Mouse (Mus musculus) liver, embryonic 12.5 days (tissue): Measurements from ENCODE around the gene Tcf23. TPM values are rescaled to one million over a fixed set of nuclear protein-coding genes. Genes with fewer than 3 reads are reported as not detected.

ENCODE experiments used
- ATAC-seq: fragments of 200-750 bp; cut with Nextera tagmentation; 2 replicates; pipeline ENCODE4 v1.8.0; 2017; ENCODE audit warnings: moderate number of reproducible peaks, mild to moderate bottlenecking, moderate library complexity
- H3K27ac ChIP-seq: fragments of 300-500 bp; sonication (generic); 2 replicates; pipeline ENCODE4 v1.5.1; 2016; ENCODE audit warnings: mild to moderate bottlenecking
- H3K27me3 ChIP-seq: fragments of 300-500 bp; sonication (generic); replicated peaks from 2 replicates; pipeline ENCODE4 v1.6.1; 2016; ENCODE audit warnings: mild to moderate bottlenecking, moderate library complexity
- H3K36me3 ChIP-seq: fragments of 300-500 bp; sonication (generic); 2 replicates; pipeline ENCODE4 v1.6.1; 2016; ENCODE audit warnings: mild to moderate bottlenecking, moderate library complexity
- H3K4me1 ChIP-seq: fragments of 300-500 bp; sonication (generic); 2 replicates; pipeline ENCODE4 v1.6.1; 2016
- H3K4me2 ChIP-seq: fragments of 300-500 bp; sonication (generic); 2 replicates; pipeline ENCODE4 v1.6.1; 2016; ENCODE audit warnings: mild to moderate bottlenecking, moderate library complexity
- H3K4me3 ChIP-seq: fragments of 300-500 bp; sonication (generic); 2 replicates; pipeline ENCODE4 v1.5.1; 2016; ENCODE audit warnings: mild to moderate bottlenecking, moderate library complexity
- H3K9ac ChIP-seq: fragments of 300-500 bp; sonication (generic); 2 replicates; pipeline ENCODE4 v1.6.1; 2016; ENCODE audit warnings: mild to moderate bottlenecking, moderate library complexity
- H3K9me3 ChIP-seq: fragments of 300-500 bp; sonication (generic); replicated peaks from 2 replicates; pipeline ENCODE4 v1.6.1; 2016; ENCODE audit warnings: mild to moderate bottlenecking, moderate library complexity
- whole genome bisulfite sequencing: fragments of 180-500 bp; shearing (Covaris S2); methylation state at CpG from one replicate; pipeline ENCODE4 v1.1.7; 2016; ENCODE audit not compliant: insufficient replicate concordance; 5-methylcytosine and 5-hydroxymethylcytosine counted together
- polyA plus RNA-seq: library from polyadenylated mRNA; unstranded; fragments of >200 nt; fragmentation: Nextera tagmentation; extraction: Ambion mirVana; gene quantifications from 2 replicates; pipeline ENCODE4 v1.2.1, GENCODE M21; 2016

The Tcf23 gene
- polyA plus RNA-seq, 1 experiment from 2014 or later = 0.08 TPM

DNA sequence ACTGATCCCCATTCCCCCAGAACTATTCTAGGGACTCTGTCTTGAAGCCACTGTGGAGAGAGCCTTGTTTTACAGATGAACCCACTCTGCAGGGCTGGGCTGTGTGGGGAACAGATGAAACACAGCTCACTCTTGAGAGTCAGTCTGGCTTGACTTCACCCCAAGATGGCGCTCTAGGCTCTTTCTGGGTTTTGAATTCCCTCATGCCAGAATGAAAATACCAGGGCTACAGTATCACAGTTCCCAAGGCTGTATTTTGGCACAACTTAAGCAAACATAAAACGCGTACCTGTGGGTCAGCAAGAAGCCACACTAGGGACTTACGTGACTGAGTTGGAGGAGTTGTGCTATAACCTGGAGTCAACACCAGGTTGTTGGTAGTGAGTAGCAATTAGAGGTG is 38.3 kb upstream of the Tcf23 start:
- no peaks in the 10 kb centered on the region for H3K27me3 ChIP-seq
- no peaks in the 10 kb centered on the region for H3K4me1 ChIP-seq
- no peaks in the 10 kb centered on the region for H3K9me3 ChIP-seq
- peaks cover 9% of the 10 kb centered on the region for H3K36me3 ChIP-seq
- WGBS = 56% methylated on average over 4 of the region's 4 CpGs
- no peak overlapping the region for H3K27ac ChIP-seq
- ATAC-seq = no peak
- no peak overlapping the region for H3K9ac ChIP-seq
- H3K4me3 ChIP-seq = no peak overlapping the region
- H3K4me2 ChIP-seq = no peak overlapping the region

DNA sequence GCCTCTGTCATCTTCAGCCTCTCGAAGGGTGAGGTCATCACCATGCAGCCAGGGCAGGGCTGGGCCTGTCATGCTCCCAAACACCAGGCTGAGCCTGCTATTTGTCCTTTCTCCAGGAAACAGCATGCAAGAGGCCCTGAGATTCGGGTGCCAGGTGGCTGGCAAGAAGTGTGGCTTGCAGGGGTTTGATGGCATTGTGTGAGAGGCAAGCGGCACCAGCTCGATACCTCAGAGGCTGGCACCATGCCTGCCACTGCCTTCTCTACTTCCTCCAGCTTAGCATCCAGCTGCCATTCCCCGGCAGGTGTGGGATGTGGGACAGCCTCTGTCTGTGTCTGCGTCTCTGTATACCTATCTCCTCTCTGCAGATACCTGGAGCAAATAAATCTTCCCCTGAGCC is 37.6 kb upstream of the Tcf23 start:
- no peak overlapping the region for H3K27ac ChIP-seq
- no peaks in the 10 kb centered on the region for H3K27me3 ChIP-seq
- H3K36me3 ChIP-seq = peaks cover 6% of the 10 kb centered on the region
- H3K4me1 ChIP-seq = no peaks in the 10 kb centered on the region
- H3K9ac ChIP-seq = no peak overlapping the region
- no peaks in the 10 kb centered on the region for H3K9me3 ChIP-seq
- 85% methylated on average over 6 of the region's 6 CpGs for WGBS
- no peak for ATAC-seq
- no peak overlapping the region for H3K4me3 ChIP-seq
- no peak overlapping the region for H3K4me2 ChIP-seq

DNA sequence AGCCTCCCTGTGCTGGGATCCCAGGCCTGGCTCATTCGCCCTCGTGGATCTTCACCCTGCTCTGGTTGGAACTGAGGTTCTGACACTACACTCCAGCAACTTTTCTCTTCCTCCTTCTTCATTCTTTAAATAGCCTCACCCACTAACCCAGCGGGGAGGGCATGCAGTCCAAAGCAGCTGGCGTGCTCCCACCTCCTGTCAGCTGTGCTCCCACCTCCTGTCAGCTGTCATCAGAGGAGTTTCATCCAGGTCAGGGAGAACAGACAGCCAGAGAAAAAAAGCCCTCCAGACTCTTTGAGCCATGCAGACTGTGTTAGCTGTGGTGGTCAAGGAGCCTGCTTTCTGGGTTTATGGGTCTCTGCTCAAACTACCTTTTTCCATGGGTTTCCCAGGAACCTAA is 37.1 kb upstream of the Tcf23 start:
- no peaks in the 10 kb centered on the region for H3K27me3 ChIP-seq
- ATAC-seq = no peak
- no peak overlapping the region for H3K27ac ChIP-seq
- H3K4me2 ChIP-seq = no peak overlapping the region
- H3K4me3 ChIP-seq = no peak overlapping the region
- H3K36me3 ChIP-seq = peaks cover 6% of the 10 kb centered on the region
- H3K4me1 ChIP-seq = no peaks in the 10 kb centered on the region
- H3K9ac ChIP-seq = no peak overlapping the region
- 78% methylated on average over 4 of the region's 4 CpGs for WGBS
- H3K9me3 ChIP-seq = no peaks in the 10 kb centered on the region

DNA sequence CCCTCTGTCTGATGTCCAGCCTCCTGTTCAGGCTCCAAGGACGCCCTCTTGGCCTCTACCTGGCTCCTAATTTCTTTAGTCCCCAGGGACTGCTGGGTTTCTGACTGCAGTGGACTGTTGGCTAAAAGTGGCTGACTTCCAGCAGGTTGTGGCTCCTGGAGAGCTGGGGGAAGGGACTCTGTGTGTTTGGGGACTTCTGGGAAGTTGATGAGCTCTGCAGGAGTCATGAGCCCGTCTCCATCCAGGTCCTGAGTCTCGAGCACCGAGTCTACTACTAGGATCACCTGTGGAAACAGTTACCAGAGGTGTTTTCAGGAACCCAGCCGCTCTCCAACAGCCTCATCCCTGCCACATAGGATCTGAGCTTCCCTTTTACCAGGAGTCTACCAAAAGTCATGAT is 34.8 kb upstream of the Tcf23 start:
- no peak overlapping the region for H3K27ac ChIP-seq
- no peak overlapping the region for H3K4me3 ChIP-seq
- no peaks in the 10 kb centered on the region for H3K27me3 ChIP-seq
- no peak overlapping the region for H3K4me2 ChIP-seq
- H3K9me3 ChIP-seq = no peaks in the 10 kb centered on the region
- WGBS = 51% methylated on average over 5 of the region's 5 CpGs
- ATAC-seq = no peak
- peaks cover 6% of the 10 kb centered on the region for H3K36me3 ChIP-seq
- no peak overlapping the region for H3K9ac ChIP-seq
- H3K4me1 ChIP-seq = no peaks in the 10 kb centered on the region

DNA sequence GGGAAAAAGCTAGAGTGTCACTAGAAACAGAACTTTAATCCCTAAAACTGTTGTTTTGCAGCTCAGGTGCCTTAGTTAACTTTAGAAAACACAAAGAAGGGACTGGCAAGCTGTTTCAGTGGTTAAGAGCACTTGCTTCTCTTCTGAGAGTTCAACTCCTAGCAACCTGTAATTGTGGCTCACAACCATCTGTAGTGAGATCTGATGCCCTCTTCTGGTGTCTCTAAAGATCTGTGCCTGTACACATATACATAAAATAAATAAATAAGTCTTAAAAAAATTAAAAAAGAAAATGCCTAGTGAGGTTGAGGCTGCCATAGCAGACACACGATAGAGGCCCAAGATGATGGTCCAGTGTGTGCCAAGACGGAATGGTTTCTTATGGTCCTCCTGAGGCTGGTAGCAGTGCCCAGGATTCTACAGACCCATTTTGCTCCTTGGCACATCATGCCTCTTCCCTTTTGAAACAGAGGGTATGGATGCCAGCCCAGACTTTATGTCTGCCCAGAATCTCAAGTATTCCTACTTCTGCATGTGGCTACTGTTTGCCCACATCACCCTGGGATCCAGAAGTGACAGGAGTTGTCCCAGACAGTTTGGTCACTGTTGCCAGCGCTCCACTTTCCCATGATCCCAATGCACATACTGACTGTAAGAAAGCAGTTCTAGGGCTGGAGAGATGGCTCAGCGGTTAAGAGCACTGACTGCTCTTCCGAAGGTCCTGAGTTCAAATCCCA is 33.6 kb upstream of the Tcf23 start:
- no peak overlapping the region for H3K9ac ChIP-seq
- peaks cover 6% of the 10 kb centered on the region for H3K36me3 ChIP-seq
- H3K27me3 ChIP-seq = no peaks in the 10 kb centered on the region
- no peaks in the 10 kb centered on the region for H3K9me3 ChIP-seq
- no peak overlapping the region for H3K27ac ChIP-seq
- H3K4me2 ChIP-seq = no peak overlapping the region
- ATAC-seq = no peak
- no peak overlapping the region for H3K4me3 ChIP-seq
- H3K4me1 ChIP-seq = no peaks in the 10 kb centered on the region
- WGBS = 81% methylated on average over 5 of the region's 5 CpGs

DNA sequence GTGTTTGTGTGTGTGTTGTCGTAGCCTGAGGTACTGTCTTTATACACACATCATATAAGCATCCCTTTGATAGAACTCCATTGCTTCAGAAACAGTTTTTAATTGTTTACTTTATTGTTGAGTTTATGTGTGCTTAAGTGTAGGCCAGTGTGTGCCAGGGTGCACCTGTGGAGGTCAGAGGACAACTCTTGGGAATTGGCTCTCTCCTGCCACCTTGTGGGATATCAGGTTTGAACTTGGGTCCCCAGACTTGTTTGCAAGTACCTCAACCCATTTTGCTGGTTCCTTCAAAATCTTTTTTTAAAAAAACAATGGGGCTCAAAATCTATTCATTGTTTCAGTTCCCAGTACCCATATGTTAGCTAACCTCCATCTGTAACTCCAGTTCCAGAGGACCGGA is 25.5 kb upstream of the Tcf23 start:
- Histone ChIP-seq H3K27me3 (peaks cover 22% of the 10 kb centered on the region), H3K27ac (no peak overlapping the region), H3K4me3 (no peak overlapping the region), H3K4me1 (peaks cover 6% of the 10 kb centered on the region), H3K9ac (no peak overlapping the region), H3K9me3 (no peaks in the 10 kb centered on the region), H3K36me3 (no peaks in the 10 kb centered on the region), H3K4me2 (no peak overlapping the region)
- WGBS = 81% methylated on average over 2 of the region's 2 CpGs
- no peak for ATAC-seq

DNA sequence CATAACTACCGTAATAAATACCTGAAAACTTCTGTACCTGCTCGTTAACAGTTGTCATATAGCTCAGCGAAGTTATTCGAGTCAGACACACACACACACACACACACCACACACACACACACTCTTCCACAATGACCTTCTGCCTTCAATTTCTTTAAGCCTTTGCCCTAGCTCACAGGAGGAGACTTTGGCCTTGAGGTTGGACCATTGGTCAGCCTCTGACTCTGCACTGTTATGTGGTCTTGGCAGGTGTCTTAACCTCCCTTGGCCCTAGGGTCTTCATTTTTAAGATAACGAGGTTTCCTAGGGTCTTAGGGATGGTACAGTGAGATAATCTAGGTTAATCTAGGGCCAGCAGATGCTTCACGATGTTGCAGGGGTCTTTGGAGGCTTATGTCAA is 24.1 kb upstream of the Tcf23 start:
- H3K4me3 ChIP-seq = no peak overlapping the region
- no peak overlapping the region for H3K9ac ChIP-seq
- WGBS = 70% methylated on average over 6 of the region's 6 CpGs
- ATAC-seq = no peak
- H3K36me3 ChIP-seq = no peaks in the 10 kb centered on the region
- H3K9me3 ChIP-seq = no peaks in the 10 kb centered on the region
- H3K27me3 ChIP-seq = peaks cover 22% of the 10 kb centered on the region
- H3K27ac ChIP-seq = no peak overlapping the region
- H3K4me2 ChIP-seq = peak overlapping the region; percentile 72; the same call in 1 of the 2 replicates
- peaks cover 12% of the 10 kb centered on the region for H3K4me1 ChIP-seq

DNA sequence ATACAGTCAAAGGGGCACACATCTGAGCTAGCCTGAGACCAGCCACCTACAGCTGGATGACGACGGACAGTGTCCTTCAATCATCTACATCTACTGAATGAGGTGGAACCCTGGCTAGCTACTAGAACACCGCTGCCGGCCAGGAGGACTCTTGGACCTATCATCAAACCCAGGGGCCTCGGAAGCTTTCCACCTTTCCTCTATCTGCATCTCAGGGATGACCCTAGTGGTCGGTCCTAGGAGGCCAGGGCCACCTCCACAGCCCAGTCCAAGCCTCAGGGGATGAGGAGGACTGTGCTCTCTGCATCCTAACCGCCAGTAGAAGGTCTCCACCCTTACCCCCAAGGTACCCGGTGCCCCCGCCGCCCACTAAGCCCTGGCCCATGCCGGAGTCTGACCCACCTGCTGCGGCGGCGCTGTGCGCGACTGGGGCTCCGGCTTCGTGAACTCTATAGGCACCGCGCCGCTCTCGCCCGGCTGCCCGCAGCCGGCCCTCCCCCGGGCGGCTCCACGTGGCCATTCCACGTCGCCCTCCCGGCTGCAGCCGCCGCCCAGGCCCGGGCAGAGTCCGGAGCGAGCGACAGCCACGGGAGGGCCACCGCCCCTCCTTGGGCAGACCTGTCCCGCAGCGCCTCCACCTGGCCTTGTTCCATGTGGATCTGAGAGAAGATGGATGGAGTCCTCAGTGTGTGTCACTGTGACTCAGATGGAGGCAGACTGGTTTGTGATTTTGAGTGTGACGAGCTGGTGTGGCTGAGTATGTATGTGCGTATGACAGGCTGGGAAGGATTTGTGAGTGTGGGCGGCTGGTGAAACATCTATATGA is 23.3 kb upstream of the Tcf23 start, which contains the start of gene Cgref1:
Gene Cgref1, minus strand, starts transcription at position 636 of the 826 bp plus-strand sequence.
- no peaks in the 10 kb centered on the region for H3K9me3 ChIP-seq
- peak; percentile 41; the same call in 1 of the 2 replicates for ATAC-seq
- peak within 1 kb of the TSS; percentile 72 for H3K4me2 ChIP-seq
- no peak within 1 kb of the TSS for H3K27ac ChIP-seq
- H3K4me3 ChIP-seq = peak within 1 kb of the TSS; percentile 48
- peaks cover 16% of the 10 kb centered on the region for H3K4me1 ChIP-seq
- H3K36me3 ChIP-seq = no peaks in the 10 kb centered on the region
- 8% methylated on average over 44 of the region's 44 CpGs for WGBS
- H3K9ac ChIP-seq = peak within 1 kb of the TSS; percentile 57
- peaks cover 22% of the 10 kb centered on the region for H3K27me3 ChIP-seq

DNA sequence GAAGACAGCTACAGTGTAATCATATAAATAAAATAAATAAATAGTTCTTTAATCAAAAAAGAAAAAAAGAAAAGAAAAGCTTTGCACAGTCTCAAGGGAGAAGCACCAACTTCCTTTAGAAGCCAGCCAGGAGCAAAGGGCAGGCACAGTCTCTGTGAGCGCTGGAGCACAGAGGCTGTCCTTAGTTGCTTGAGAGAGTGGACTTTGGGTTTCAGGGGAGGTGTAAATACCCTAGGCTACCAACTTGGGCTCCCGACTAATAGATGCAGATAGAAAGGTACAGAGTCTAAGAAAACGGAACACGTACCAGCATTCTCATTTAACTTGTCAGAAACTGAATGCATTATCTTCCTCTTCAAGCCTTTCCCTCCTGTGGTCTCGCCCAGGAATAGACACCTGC is 19.8 kb upstream of the Tcf23 start:
- no peak overlapping the region for H3K4me3 ChIP-seq
- WGBS = 68% methylated on average over 5 of the region's 5 CpGs
- H3K9ac ChIP-seq = no peak overlapping the region
- H3K4me2 ChIP-seq = no peak overlapping the region
- H3K27me3 ChIP-seq = peaks cover 22% of the 10 kb centered on the region
- H3K9me3 ChIP-seq = no peaks in the 10 kb centered on the region
- peaks cover 26% of the 10 kb centered on the region for H3K4me1 ChIP-seq
- no peak for ATAC-seq
- H3K27ac ChIP-seq = no peak overlapping the region
- peaks cover 18% of the 10 kb centered on the region for H3K36me3 ChIP-seq

DNA sequence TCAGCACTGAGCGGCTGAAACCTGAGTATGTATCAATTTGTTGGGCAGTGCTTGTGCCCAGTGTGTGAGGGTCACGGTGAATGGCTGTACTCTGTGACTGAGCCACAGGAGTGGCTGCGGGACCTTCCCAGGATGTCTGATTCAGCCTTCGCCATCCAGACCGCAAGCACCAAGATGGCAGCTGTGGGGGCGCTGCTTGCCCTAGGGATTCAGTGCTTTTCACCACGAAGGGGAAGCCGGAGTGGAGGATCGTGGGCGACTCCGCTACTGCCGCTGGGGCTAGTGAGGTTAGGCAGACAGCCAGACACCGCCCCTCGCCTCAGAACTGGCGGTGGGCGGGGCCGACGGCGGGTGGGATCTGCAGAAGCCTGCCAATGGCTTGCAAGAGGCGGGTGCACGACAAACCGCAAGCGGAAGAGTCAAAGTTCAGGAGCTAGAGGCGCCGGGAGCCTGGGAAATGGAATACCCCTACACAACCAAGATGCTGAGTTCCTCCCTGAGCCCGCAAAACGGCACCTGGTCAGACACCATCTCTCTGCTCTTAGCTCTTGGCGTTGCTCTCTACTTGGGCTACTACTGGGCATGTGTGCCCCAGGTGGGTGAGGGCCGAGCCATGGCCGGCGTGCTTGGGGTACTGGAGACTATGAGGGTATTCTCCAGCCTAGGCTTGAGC is 18.7 kb upstream of the Tcf23 start:
- peaks cover 30% of the 10 kb centered on the region for H3K36me3 ChIP-seq
- peak overlapping the region; percentile 71 for H3K27ac ChIP-seq
- H3K4me3 ChIP-seq = peak overlapping the region; percentile 74
- peak; percentile 90 for ATAC-seq
- H3K4me2 ChIP-seq = peak overlapping the region; percentile 91
- WGBS = under 1% methylated on average over 31 of the region's 31 CpGs
- H3K9me3 ChIP-seq = no peaks in the 10 kb centered on the region
- H3K4me1 ChIP-seq = peaks cover 26% of the 10 kb centered on the region
- peak overlapping the region; percentile 79 for H3K9ac ChIP-seq
- peaks cover 16% of the 10 kb centered on the region for H3K27me3 ChIP-seq

DNA sequence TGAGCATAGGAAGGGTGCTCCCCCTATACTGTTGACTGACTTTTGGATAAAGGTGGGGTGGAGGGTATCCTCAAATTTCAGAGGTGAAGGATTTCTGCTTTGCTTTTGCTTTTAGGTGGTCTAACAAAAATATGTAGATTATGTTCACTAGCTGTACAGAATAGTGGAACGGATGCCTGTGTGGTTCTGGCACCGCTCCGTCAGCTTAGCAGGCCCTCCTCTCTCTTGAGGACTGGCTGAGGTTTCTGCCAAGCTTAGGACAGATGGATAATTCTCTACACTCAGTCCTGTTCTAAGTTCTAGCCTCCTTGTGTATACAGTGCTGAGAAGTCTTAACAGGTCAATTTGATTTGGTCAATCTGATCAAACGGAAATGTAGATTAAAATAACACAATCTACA is 18.0 kb upstream of the Tcf23 start:
- H3K36me3 ChIP-seq = peaks cover 37% of the 10 kb centered on the region
- whole genome bisulfite sequencing = 73% methylated on average over 4 of the region's 4 CpGs

DNA sequence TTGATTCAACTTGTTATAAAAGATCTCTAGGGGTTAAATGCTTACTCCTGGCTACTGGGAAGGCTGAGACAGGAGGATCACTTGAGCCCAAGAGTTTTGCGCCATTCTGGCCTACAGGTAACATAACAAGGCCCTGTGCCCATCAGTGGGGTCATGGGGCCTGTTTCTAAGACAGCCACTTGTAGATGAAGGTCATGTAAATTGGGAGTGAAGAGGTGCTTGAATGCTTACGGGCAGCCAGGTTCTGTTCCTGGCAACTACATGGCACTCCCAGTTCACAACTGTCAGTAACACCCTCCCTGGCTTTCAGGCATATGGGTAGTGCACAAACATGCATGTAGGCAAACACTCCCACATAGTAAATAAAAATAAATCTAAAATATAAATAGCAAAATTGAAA is 17.5 kb upstream of the Tcf23 start:
- no peaks in the 10 kb centered on the region for H3K9me3 ChIP-seq
- peak overlapping the region; percentile 79; the same call in 1 of the 2 replicates for H3K9ac ChIP-seq
- peak overlapping the region; percentile 74; the same call in 1 of the 2 replicates for H3K4me3 ChIP-seq
- peak overlapping the region; percentile 91 for H3K4me2 ChIP-seq
- H3K27me3 ChIP-seq = peaks cover 5% of the 10 kb centered on the region
- WGBS = 85% methylated on average over 2 of the region's 2 CpGs
- peaks cover 41% of the 10 kb centered on the region for H3K36me3 ChIP-seq
- ATAC-seq = no peak
- no peak overlapping the region for H3K27ac ChIP-seq
- peaks cover 20% of the 10 kb centered on the region for H3K4me1 ChIP-seq

More for the DNA sequence above, 18.0 kb upstream of the Tcf23 start:
- Histone ChIP-seq H3K27ac (peak overlapping the region; percentile 68), H3K4me1 (peaks cover 20% of the 10 kb centered on the region), H3K27me3 (peaks cover 10% of the 10 kb centered on the region), H3K9me3 (no peaks in the 10 kb centered on the region), H3K4me3 (peak overlapping the region; percentile 74), H3K9ac (peak overlapping the region; percentile 79), H3K4me2 (peak overlapping the region; percentile 91)
- no peak for ATAC-seq
